8 mouse cellular contexts compared by ENCODE assay signal in the genomic region with DNA sequence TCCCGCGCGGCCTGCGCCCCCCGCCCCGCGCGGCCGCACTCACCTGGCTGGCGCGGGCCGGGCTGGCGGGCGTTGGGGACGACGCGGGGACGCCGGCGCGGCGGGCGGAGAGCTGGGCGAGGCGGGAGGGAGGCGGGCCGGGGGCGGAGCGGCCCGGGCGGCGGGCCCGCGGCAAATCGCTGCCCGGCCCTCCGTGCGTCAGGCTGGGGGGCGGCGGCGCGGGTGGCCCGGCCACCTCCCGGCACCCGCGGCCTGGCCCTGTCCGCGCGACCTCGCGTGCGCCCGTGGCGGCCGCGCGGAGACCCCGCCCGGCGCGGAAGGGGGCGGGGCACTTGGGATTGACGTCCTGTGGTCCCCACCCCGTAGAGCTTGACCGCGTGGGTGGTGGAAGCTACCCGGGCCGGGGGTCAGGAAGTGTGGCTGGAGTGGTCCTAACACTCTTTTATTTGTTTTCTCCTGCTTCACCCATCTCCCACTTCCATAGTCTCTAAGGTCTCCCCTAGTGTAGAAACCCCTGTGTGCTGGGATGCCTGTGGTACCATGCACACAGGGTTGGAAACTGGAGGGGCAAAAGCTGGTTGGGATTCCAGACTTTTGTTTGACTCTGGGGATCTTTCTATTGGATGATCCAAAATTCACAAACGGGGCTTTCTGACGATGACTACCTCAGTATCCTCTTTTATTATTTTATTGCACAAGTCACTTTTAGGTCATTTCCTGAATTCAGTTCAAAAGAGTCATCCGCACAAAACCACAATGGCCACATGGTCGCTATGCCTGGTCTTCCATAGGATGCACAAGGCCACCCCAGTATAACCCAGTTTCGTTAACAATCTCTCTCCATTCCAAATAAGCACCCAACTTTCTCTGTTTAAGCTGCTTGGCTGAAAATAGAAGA. TPM values are rescaled to one million over a fixed set of nuclear protein-coding genes. Genes with fewer than 3 reads are reported as not detected.
DNase-seq lines count a peak whose midpoint lies in the region; ATAC-seq lines count a peak whose summit lies in the region.

A gene (minus strand): TSS at position 81 of the 898 bp plus-strand sequence.

- H3K4me1 ChIP-seq in intestine, embryonic 15.5 days (replicated peaks) = peaks cover 7% of the 10 kb centered on the region
- peaks cover 20% of the 10 kb centered on the region for H3K4me1 ChIP-seq in limb, embryonic 10.5 days
- H3K4me1 ChIP-seq in midbrain, embryonic 11.5 days (ENCODE audit: control insufficient read depth, insufficient read depth, low read length) = 0 out of 2 replicates have a peak, but pooled peaks cover 5% of the 10 kb centered on the region

- no peaks in the 10 kb centered on the region for H3K9me3 ChIP-seq in intestine, embryonic 15.5 days
- H3K9me3 ChIP-seq in limb, embryonic 10.5 days (replicated peaks) = no peaks in the 10 kb centered on the region
- H3K9me3 ChIP-seq in midbrain, embryonic 11.5 days (ENCODE audit: control insufficient read depth, low read length) = no peaks in the 10 kb centered on the region

- DNase-seq in layer of hippocampus, adult 11-12 months (ENCODE audit: low spot score) = peak; percentile 61
- DNase-seq in layer of hippocampus, adult 9-10 months (ENCODE audit: low spot score) = no peak
- DNase-seq in embryo, embryonic 10 days (ENCODE audit: low spot score) = peak; percentile 75
- no peak for DNase-seq in gonadal fat pad, adult 2 months (ENCODE audit: low read depth)
- peak; percentile 84 for DNase-seq in limb, embryonic 10.5 days (ENCODE audit: low spot score)
- peak; percentile 94 for DNase-seq in midbrain, embryonic 11.5 days (ENCODE audit: low spot score, missing footprints)
- DNase-seq in skeletal muscle tissue, adult 2 months (ENCODE audit: low read depth, low spot score) = peak; percentile 50

- H3K9ac ChIP-seq in intestine, embryonic 15.5 days = peak within 1 kb of the TSS; percentile 83
- H3K9ac ChIP-seq in midbrain, embryonic 11.5 days (ENCODE audit: low read length) = peak within 1 kb of the TSS; percentile 99

- H3K4me2 ChIP-seq in intestine, embryonic 15.5 days (replicated peaks) = peak within 1 kb of the TSS; percentile 90
- H3K4me2 ChIP-seq in midbrain, embryonic 11.5 days = peak within 1 kb of the TSS; percentile 70

- H3K36me3 ChIP-seq in intestine, embryonic 15.5 days = no peaks in the 10 kb centered on the region
- H3K36me3 ChIP-seq in limb, embryonic 10.5 days = peaks cover 6% of the 10 kb centered on the region; the same call in 1 of the 2 replicates
- no peaks in the 10 kb centered on the region for H3K36me3 ChIP-seq in midbrain, embryonic 11.5 days (ENCODE audit: control insufficient read depth, insufficient read depth, low read length)

- H3K27me3 ChIP-seq in intestine, embryonic 15.5 days (replicated peaks) = no peaks in the 10 kb centered on the region
- no peaks in the 10 kb centered on the region for H3K27me3 ChIP-seq in limb, embryonic 10.5 days (ENCODE audit: low read depth, poor library complexity, severe bottlenecking)
- no peaks in the 10 kb centered on the region for H3K27me3 ChIP-seq in midbrain, embryonic 11.5 days (ENCODE audit: control insufficient read depth, insufficient read depth, low read length)

- H3K4me3 ChIP-seq in intestine, embryonic 15.5 days (replicated peaks) = peak within 1 kb of the TSS; percentile 77
- H3K4me3 ChIP-seq in limb, embryonic 10.5 days = peak within 1 kb of the TSS; percentile 94
- H3K4me3 ChIP-seq in midbrain, embryonic 11.5 days (ENCODE audit: low read depth, low read length) = peak within 1 kb of the TSS; percentile 93

- H3K27ac ChIP-seq in intestine, embryonic 15.5 days = peak within 1 kb of the TSS; percentile 69
- H3K27ac ChIP-seq in limb, embryonic 10.5 days = peak within 1 kb of the TSS; percentile 98
- peak within 1 kb of the TSS; percentile 61 for H3K27ac ChIP-seq in midbrain, embryonic 11.5 days (ENCODE audit: low read depth, low read length)

- peak; percentile 86 for ATAC-seq in intestine, embryonic 15.5 days
- ATAC-seq in midbrain, embryonic 11.5 days (ENCODE audit: low FRiP score) = peak; percentile 92

- 8% methylated on average over 34 of the region's 73 CpGs for WGBS in intestine, embryonic 15.5 days
- WGBS in limb, embryonic 10.5 days = 13% methylated on average over 65 of the region's 73 CpGs
- WGBS in midbrain, embryonic 11.5 days = 6% methylated on average over 54 of the region's 73 CpGs

RNA-seq across cellular contexts. Expression of the gene that starts here (rescaled TPM):
- 21.8 and 24.6 TPM in 2 replicates for polyA plus RNA-seq in gonadal fat pad, adult 2 months (2012; rRNA removed)
- polyA plus RNA-seq in intestine, embryonic 15.5 days (2015; fragmentation: Nextera tagmentation; extraction: Ambion mirVana) = 15.8 and 17.3 TPM in 2 replicates
- polyA plus RNA-seq in limb, embryonic 10.5 days (2016; fragmentation: Nextera tagmentation; extraction: Ambion mirVana) = 20.0 and 23.0 TPM in 2 replicates
- 24.8 and 27.3 TPM in 2 replicates for polyA plus RNA-seq in midbrain, embryonic 11.5 days (2014; fragmentation: Nextera tagmentation; extraction: Ambion mirVana)

Comparison
In these comparisons a context has a peak if more than half of its experiments do, and no peak if none do; other contexts are left out.
1. DNase-seq: peak in layer of hippocampus, adult 11-12 months (single experiment), embryo, embryonic 10 days (single experiment), limb, embryonic 10.5 days (single experiment), midbrain, embryonic 11.5 days (single experiment) and skeletal muscle tissue, adult 2 months (single experiment); none in layer of hippocampus, adult 9-10 months (single experiment) and gonadal fat pad, adult 2 months (single experiment).
2. Peak in every context shown above with its lines, with median percentiles within 50 percentile points of each other: H3K27ac ChIP-seq and H3K4me3 ChIP-seq.